In genomic region chr1:180774664-180775063, GRCm38 (mm10) we compare ENCODE assay signal across 9 mouse cellular contexts. TPM values are rescaled to one million over a fixed set of nuclear protein-coding genes. Genes with fewer than 3 reads are reported as not detected.
A peak's percentile ranks its signal among the peaks of the same experiment; 100 is the strongest.
DNase-seq lines count a peak whose midpoint lies in the region; ATAC-seq and TF ChIP-seq lines count a peak whose summit lies in the region.
"Had no signal": no experiment of that assay in that cellular context is flagged by ENCODE, and none has a peak within 500 bp of the region (broad histone marks: within the 10 kb centered on the region; RNA-seq: fewer than 3 reads in every experiment).

No protein-coding gene starts in this region.

- peak; percentile 67 for DNase-seq in hindbrain, embryonic 11.5 days (ENCODE audit: low spot score)
- DNase-seq in thymus, adult 2 months, result no peak
- no peak for DNase-seq in thymus, postnatal 10 days (ENCODE audit: low spot score in 2 of 2)
- peak; percentile 81 for DNase-seq in induced T-regulatory cell, adult 2 months (ENCODE audit: low read depth)
- DNase-seq in thymus, postnatal 36 days, result peak; percentile 41 to 42
- no peak for DNase-seq in urinary bladder, postnatal 14 days (ENCODE audit: low spot score)

- H3K27me3 ChIP-seq in hindbrain, embryonic 11.5 days (ENCODE audit: control insufficient read depth, insufficient read depth, low read length), result no peaks in the 10 kb centered on the region
- 0 out of 2 replicates have a peak, but pooled peaks cover under 1% of the 10 kb centered on the region for H3K27me3 ChIP-seq in hindbrain, embryonic 12.5 days
- H3K27me3 ChIP-seq in thymus, adult 2 months (ENCODE audit: control insufficient read depth, insufficient read depth, low read length), result no peaks in the 10 kb centered on the region
- H3K27me3 ChIP-seq: lung, embryonic 15.5 days had no signal

- TF ChIP-seq CTCF in thymus, adult 2 months (IDR thresholded peaks at IDR 0.05; ENCODE audit: borderline replicate concordance, control insufficient read depth, extremely low read depth, insufficient read depth, low read length, poor library complexity), result peak; percentile 63; the same call in 1 of the 2 replicates

- no peak overlapping the region for H3K4me2 ChIP-seq in hindbrain, embryonic 11.5 days (replicated peaks; ENCODE audit: low read depth, low read length)
- H3K4me2 ChIP-seq in hindbrain, embryonic 12.5 days (replicated peaks), result no peak overlapping the region
- H3K4me2 ChIP-seq: lung, embryonic 15.5 days had no signal

- TF ChIP-seq POLR2A in thymus, adult 2 months (IDR thresholded peaks at IDR 0.05; ENCODE audit: control insufficient read depth, extremely low read depth, insufficient read depth, low read length, poor library complexity), result no peak

- no peak overlapping the region for H3K27ac ChIP-seq in hindbrain, embryonic 11.5 days (ENCODE audit: low read depth, low read length)
- H3K27ac ChIP-seq in hindbrain, embryonic 12.5 days, result no peak overlapping the region
- H3K27ac ChIP-seq in thymus, adult 2 months (ENCODE audit: control insufficient read depth, insufficient read depth, low read length), result no peak overlapping the region
- H3K27ac ChIP-seq: lung, embryonic 15.5 days had no signal

- H3K4me1 ChIP-seq in hindbrain, embryonic 11.5 days (replicated peaks; ENCODE audit: control insufficient read depth, insufficient read depth, low read length), result no peaks in the 10 kb centered on the region
- H3K4me1 ChIP-seq in hindbrain, embryonic 12.5 days, result peaks cover 12% of the 10 kb centered on the region; the same call in 1 of the 2 replicates
- H3K4me1 ChIP-seq in thymus, adult 2 months (replicated peaks; ENCODE audit: control insufficient read depth, insufficient read depth, low read length), result peaks cover 37% of the 10 kb centered on the region

- WGBS in hindbrain, embryonic 11.5 days, result 59% methylated on average over 3 of the region's 3 CpGs
- WGBS in hindbrain, embryonic 12.5 days, result 63% methylated on average over 3 of the region's 3 CpGs
- WGBS in thymus, adult 2 months, result 73% methylated on average over 3 of the region's 3 CpGs

- no peaks in the 10 kb centered on the region for H3K9me3 ChIP-seq in hindbrain, embryonic 11.5 days (ENCODE audit: control insufficient read depth, low read length)
- H3K9me3 ChIP-seq in hindbrain, embryonic 12.5 days (replicated peaks), result no peaks in the 10 kb centered on the region
- H3K9me3 ChIP-seq: lung, embryonic 15.5 days had no signal

- no peak overlapping the region for H3K9ac ChIP-seq in hindbrain, embryonic 11.5 days (ENCODE audit: low read depth, low read length)
- H3K9ac ChIP-seq in hindbrain, embryonic 12.5 days, result no peak overlapping the region
- H3K9ac ChIP-seq: lung, embryonic 15.5 days had no signal

- no peaks in the 10 kb centered on the region for H3K36me3 ChIP-seq in hindbrain, embryonic 11.5 days (ENCODE audit: control insufficient read depth, insufficient read depth, low read length)
- H3K36me3 ChIP-seq in hindbrain, embryonic 12.5 days, result no peaks in the 10 kb centered on the region
- no peaks in the 10 kb centered on the region for H3K36me3 ChIP-seq in thymus, adult 2 months (ENCODE audit: control insufficient read depth, insufficient read depth, low read length)
- H3K36me3 ChIP-seq: lung, embryonic 15.5 days had no signal

- no peak overlapping the region for H3K4me3 ChIP-seq in hindbrain, embryonic 11.5 days (ENCODE audit: low read depth, low read length)
- no peak overlapping the region for H3K4me3 ChIP-seq in hindbrain, embryonic 12.5 days
- H3K4me3 ChIP-seq in thymus, adult 2 months (ENCODE audit: control insufficient read depth, insufficient read depth, low read length), result no peak overlapping the region
- H3K4me3 ChIP-seq: lung, embryonic 15.5 days had no signal

- ATAC-seq in hindbrain, embryonic 11.5 days (ENCODE audit: low FRiP score), result no peak
- ATAC-seq in hindbrain, embryonic 12.5 days (ENCODE audit: low FRiP score), result no peak
- no peak for ATAC-seq in erythroid progenitor cell, adult 5-6 weeks (replicated peaks; ENCODE audit: low FRiP score, poor library complexity, severe bottlenecking)

RNA-seq across cellular contexts. Expression of gene H3f3a, which starts 39.1 kb away (rescaled TPM):
- 3,542 and 3,682 TPM in 2 replicates for polyA plus RNA-seq in hindbrain, embryonic 11.5 days (2014; fragmentation: Nextera tagmentation; extraction: Ambion mirVana)
- polyA plus RNA-seq in hindbrain, embryonic 12.5 days (2016; fragmentation: Nextera tagmentation; extraction: Ambion mirVana), result 3,274 and 3,635 TPM in 2 replicates
- 750 and 796 TPM in 2 replicates for polyA plus RNA-seq in thymus, adult 2 months (2012; rRNA removed)
- 2,042 and 2,351 TPM in 2 replicates for total RNA-seq in erythroid progenitor cell, adult 5-6 weeks (2015; ENCODE audit: low replicate concordance)
- 2,407 and 2,791 TPM in 2 replicates for total RNA-seq in erythroid progenitor cell, adult 5-6 weeks (2017; ENCODE audit: low replicate concordance)

RNA-seq across cellular contexts. Expression of gene Acbd3, which starts 48.8 kb away (rescaled TPM):
- polyA plus RNA-seq in hindbrain, embryonic 11.5 days (2014; fragmentation: Nextera tagmentation; extraction: Ambion mirVana), result 24.8 and 27.7 TPM in 2 replicates
- polyA plus RNA-seq in hindbrain, embryonic 12.5 days (2016; fragmentation: Nextera tagmentation; extraction: Ambion mirVana), result 31.5 and 32.7 TPM in 2 replicates
- 14.8 and 16.7 TPM in 2 replicates for polyA plus RNA-seq in thymus, adult 2 months (2012; rRNA removed)
- 14.8 and 18.9 TPM in 2 replicates for total RNA-seq in erythroid progenitor cell, adult 5-6 weeks (2015; ENCODE audit: low replicate concordance)
- total RNA-seq in erythroid progenitor cell, adult 5-6 weeks (2017; ENCODE audit: low replicate concordance), result 22.2 and 26.7 TPM in 2 replicates

Comparison
In these comparisons a context has a peak if more than half of its experiments do, and no peak if none do; other contexts are left out.
1. DNase-seq: peak in hindbrain, embryonic 11.5 days (single experiment), induced T-regulatory cell, adult 2 months (single experiment) and thymus, postnatal 36 days (2 of 2); none in thymus, adult 2 months (single experiment), thymus, postnatal 10 days (0 of 2) and urinary bladder, postnatal 14 days (single experiment).